Mouse (Mus musculus): ENCODE data around the gene A930017K11Rik. TPM values are rescaled to one million over a fixed set of nuclear protein-coding genes. Genes with fewer than 3 reads are reported as not detected.

The A930017K11Rik gene
- total RNA-seq, 1 experiment from 2014 or later = not detected

- no peak for ATAC-seq (replicated peaks in 1 of 2; ENCODE audit: insufficient read depth in 1 of 2, low FRiP score in 2 of 2, low TSS enrichment in 1 of 2, low read depth in 1 of 2, poor library complexity in 2 of 2, severe bottlenecking in 2 of 2)
Observed at GRCm38 (mm10) chr17:25944366-25945163, 7.8 kb downstream of the A930017K11Rik start, which contains the start of the genes Pigq and Nhlrc4. Gene Pigq, minus strand, starts transcription at chr17:25944936. Gene Nhlrc4, minus strand, starts transcription at chr17:25944961.

GRCm38 (mm10) chr17:25943769-25944168 lies 8.6 kb downstream of the A930017K11Rik start:
- ATAC-seq (replicated peaks in 1 of 2; ENCODE audit: insufficient read depth in 1 of 2, low FRiP score in 2 of 2, low TSS enrichment in 1 of 2, low read depth in 1 of 2, poor library complexity in 2 of 2, severe bottlenecking in 2 of 2) = no peak

- no peak for ATAC-seq (replicated peaks in 1 of 2; ENCODE audit: insufficient read depth in 1 of 2, low FRiP score in 2 of 2, low TSS enrichment in 1 of 2, low read depth in 1 of 2, poor library complexity in 2 of 2, severe bottlenecking in 2 of 2)
Observed at GRCm38 (mm10) chr17:25943221-25943620, 9.1 kb downstream of the A930017K11Rik start.

- no peak; a peak in 1 of 4 replicates for ATAC-seq (replicated peaks in 1 of 2; ENCODE audit: insufficient read depth in 1 of 2, low FRiP score in 2 of 2, low TSS enrichment in 1 of 2, low read depth in 1 of 2, poor library complexity in 2 of 2, severe bottlenecking in 2 of 2)
Observed at GRCm38 (mm10) chr17:25942597-25943151, 9.7 kb downstream of the A930017K11Rik start.

GRCm38 (mm10) chr17:25941511-25942241 lies 10.7 kb downstream of the A930017K11Rik start:
- ATAC-seq (replicated peaks in 1 of 2; ENCODE audit: insufficient read depth in 1 of 2, low FRiP score in 2 of 2, low TSS enrichment in 1 of 2, low read depth in 1 of 2, poor library complexity in 2 of 2, severe bottlenecking in 2 of 2) = peak; percentile 61 to 74

GRCm38 (mm10) chr17:25934526-25934925 lies 17.8 kb downstream of the A930017K11Rik start:
- no peak for ATAC-seq (replicated peaks in 1 of 2; ENCODE audit: insufficient read depth in 1 of 2, low FRiP score in 2 of 2, low TSS enrichment in 1 of 2, low read depth in 1 of 2, poor library complexity in 2 of 2, severe bottlenecking in 2 of 2)

- ATAC-seq (replicated peaks in 1 of 2; ENCODE audit: insufficient read depth in 1 of 2, low FRiP score in 2 of 2, low TSS enrichment in 1 of 2, low read depth in 1 of 2, poor library complexity in 2 of 2, severe bottlenecking in 2 of 2) = no peak
Observed at GRCm38 (mm10) chr17:25925348-25925747, 27.0 kb downstream of the A930017K11Rik start.

- no peak for ATAC-seq (replicated peaks in 1 of 2; ENCODE audit: insufficient read depth in 1 of 2, low FRiP score in 2 of 2, low TSS enrichment in 1 of 2, low read depth in 1 of 2, poor library complexity in 2 of 2, severe bottlenecking in 2 of 2)
Observed at GRCm38 (mm10) chr17:25922120-25922519, 30.2 kb downstream of the A930017K11Rik start.

GRCm38 (mm10) chr17:25919786-25920642 lies 32.4 kb downstream of the A930017K11Rik start:
- ATAC-seq (replicated peaks in 1 of 2; ENCODE audit: insufficient read depth in 1 of 2, low FRiP score in 2 of 2, low TSS enrichment in 1 of 2, low read depth in 1 of 2, poor library complexity in 2 of 2, severe bottlenecking in 2 of 2) = peak; percentile 94 to 96

GRCm38 (mm10) chr17:25919144-25919785 lies 33.1 kb downstream of the A930017K11Rik start, which contains the start of gene Rab40c:
Gene Rab40c, minus strand, starts transcription at chr17:25919727.
- ATAC-seq (replicated peaks in 1 of 2; ENCODE audit: insufficient read depth in 1 of 2, low FRiP score in 2 of 2, low TSS enrichment in 1 of 2, low read depth in 1 of 2, poor library complexity in 2 of 2, severe bottlenecking in 2 of 2) = no peak

GRCm38 (mm10) chr17:25918037-25918750 lies 34.2 kb downstream of the A930017K11Rik start:
- no peak for ATAC-seq (replicated peaks in 1 of 2; ENCODE audit: insufficient read depth in 1 of 2, low FRiP score in 2 of 2, low TSS enrichment in 1 of 2, low read depth in 1 of 2, poor library complexity in 2 of 2, severe bottlenecking in 2 of 2)

GRCm38 (mm10) chr17:25916931-25917647 lies 35.3 kb downstream of the A930017K11Rik start:
- no peak for ATAC-seq (replicated peaks in 1 of 2; ENCODE audit: insufficient read depth in 1 of 2, low FRiP score in 2 of 2, low TSS enrichment in 1 of 2, low read depth in 1 of 2, poor library complexity in 2 of 2, severe bottlenecking in 2 of 2)

GRCm38 (mm10) chr17:25914295-25914694 lies 38.1 kb downstream of the A930017K11Rik start:
- no peak for ATAC-seq (replicated peaks in 1 of 2; ENCODE audit: insufficient read depth in 1 of 2, low FRiP score in 2 of 2, low TSS enrichment in 1 of 2, low read depth in 1 of 2, poor library complexity in 2 of 2, severe bottlenecking in 2 of 2)

- ATAC-seq (replicated peaks in 1 of 2; ENCODE audit: insufficient read depth in 1 of 2, low FRiP score in 2 of 2, low TSS enrichment in 1 of 2, low read depth in 1 of 2, poor library complexity in 2 of 2, severe bottlenecking in 2 of 2) = no peak
Observed at GRCm38 (mm10) chr17:25913877-25914275, 38.5 kb downstream of the A930017K11Rik start.

- no peak for ATAC-seq (replicated peaks in 1 of 2; ENCODE audit: insufficient read depth in 1 of 2, low FRiP score in 2 of 2, low TSS enrichment in 1 of 2, low read depth in 1 of 2, poor library complexity in 2 of 2, severe bottlenecking in 2 of 2)
Observed at GRCm38 (mm10) chr17:25913186-25913876, 39.0 kb downstream of the A930017K11Rik start.
